Mouse (Mus musculus) neural tube, embryonic 13.5 days (tissue): ENCODE results near the gene Tekt3. TPM values are rescaled to one million over a fixed set of nuclear protein-coding genes. Genes with fewer than 3 reads are reported as not detected.

ENCODE experiments used
- ATAC-seq: fragments of 200-750 bp; cut with Nextera tagmentation; 2 replicates; pipeline ENCODE4 v1.8.0; 2017; ENCODE audit warnings: low read depth, mild to moderate bottlenecking, moderate TSS enrichment, moderate library complexity
- H3K27ac ChIP-seq: fragments of 300-500 bp; sonication (generic); replicated peaks from 2 replicates; pipeline ENCODE4 v1.5.1; 2015; ENCODE audit warnings: moderate library complexity, mild to moderate bottlenecking, inconsistent platforms
- H3K27me3 ChIP-seq: fragments of 300-500 bp; sonication (generic); 2 replicates; pipeline ENCODE4 v1.6.1; 2015; ENCODE audit warnings: mild to moderate bottlenecking, inconsistent platforms
- H3K36me3 ChIP-seq: fragments of 300-500 bp; sonication (generic); 2 replicates; pipeline ENCODE4 v1.6.1; 2015; ENCODE audit warnings: mild to moderate bottlenecking, inconsistent platforms
- H3K4me1 ChIP-seq: fragments of 300-500 bp; sonication (generic); replicated peaks from 2 replicates; pipeline ENCODE4 v1.6.1; 2015; ENCODE audit warnings: inconsistent platforms
- H3K4me2 ChIP-seq: fragments of 300-500 bp; sonication (generic); 2 replicates; pipeline ENCODE4 v1.6.1; 2015; ENCODE audit warnings: inconsistent platforms, mild to moderate bottlenecking, moderate library complexity
- H3K4me3 ChIP-seq: fragments of 300-500 bp; sonication (generic); 2 replicates; pipeline ENCODE4 v1.5.1; 2015; ENCODE audit warnings: mild to moderate bottlenecking, inconsistent platforms
- H3K9ac ChIP-seq: fragments of 300-500 bp; sonication (generic); 2 replicates; pipeline ENCODE4 v1.6.1; 2015; ENCODE audit warnings: moderate library complexity, mild to moderate bottlenecking, inconsistent platforms
- H3K9me3 ChIP-seq: fragments of 300-500 bp; sonication (generic); 2 replicates; pipeline ENCODE4 v1.6.1; 2016; ENCODE audit warnings: inconsistent platforms
- WGBS: fragments of 180-500 bp; shearing (Covaris S2); methylation state at CpG from one replicate; pipeline ENCODE4 v1.1.7; 2015; 5-methylcytosine and 5-hydroxymethylcytosine counted together
- polyA plus RNA-seq: library from polyadenylated mRNA; unstranded; fragments of >200 nt; fragmentation: Nextera tagmentation; extraction: Ambion mirVana; gene quantifications from 2 replicates; pipeline ENCODE4 v1.2.1, GENCODE M21; 2015

Gene Tekt3
- polyA plus RNA-seq, 1 experiment from 2014 or later: not detected

DNA sequence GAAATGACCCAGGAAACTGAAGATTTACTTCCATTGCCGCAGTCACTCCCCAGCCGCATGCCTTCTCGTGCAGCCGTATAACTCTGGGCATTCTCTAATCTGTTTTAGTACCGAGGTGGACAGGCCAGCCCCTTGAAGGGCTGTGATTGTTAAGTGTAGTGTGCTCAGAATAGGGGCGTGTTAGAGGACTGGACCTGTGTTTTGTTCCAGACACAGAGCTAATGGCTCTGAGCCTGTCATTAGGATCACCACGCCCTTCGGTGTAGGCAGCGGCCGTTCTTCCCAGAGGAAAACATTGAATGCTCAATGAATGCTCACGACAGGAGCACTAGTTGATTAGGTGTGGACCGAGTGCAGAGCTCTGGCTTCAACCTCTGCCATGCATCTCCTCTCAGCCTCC is 68.4 kb downstream of the Tekt3 start:
- no peaks in the 10 kb centered on the region for H3K9me3 ChIP-seq
- H3K36me3 ChIP-seq: no peaks in the 10 kb centered on the region
- 14% methylated on average over 12 of the region's 12 CpGs for WGBS
- H3K27ac ChIP-seq: no peak overlapping the region
- H3K4me3 ChIP-seq: no peak overlapping the region
- peaks cover 38% of the 10 kb centered on the region for H3K4me1 ChIP-seq
- no peak overlapping the region for H3K4me2 ChIP-seq
- no peak for ATAC-seq
- H3K9ac ChIP-seq: no peak overlapping the region
- H3K27me3 ChIP-seq: peaks cover 68% of the 10 kb centered on the region

GRCm38 (mm10) chr11:63130497-63130896 is 69.0 kb downstream of the Tekt3 start:
- 49% methylated on average over 8 of the region's 8 CpGs for WGBS
- ATAC-seq: no peak
- no peaks in the 10 kb centered on the region for H3K9me3 ChIP-seq
- peak overlapping the region; percentile 48; the same call in 1 of the 2 replicates for H3K4me3 ChIP-seq
- peaks cover 45% of the 10 kb centered on the region for H3K4me1 ChIP-seq
- H3K27me3 ChIP-seq: peaks cover 72% of the 10 kb centered on the region
- H3K9ac ChIP-seq: no peak overlapping the region
- H3K4me2 ChIP-seq: peak overlapping the region; percentile 79
- no peak overlapping the region for H3K27ac ChIP-seq
- H3K36me3 ChIP-seq: no peaks in the 10 kb centered on the region

- Histone ChIP-seq H3K9ac (peak overlapping the region; percentile 67), H3K4me3 (peak overlapping the region; percentile 48), H3K4me1 (peaks cover 50% of the 10 kb centered on the region)
Observed at GRCm38 (mm10) chr11:63131001-63131692, 69.7 kb downstream of the Tekt3 start.

DNA sequence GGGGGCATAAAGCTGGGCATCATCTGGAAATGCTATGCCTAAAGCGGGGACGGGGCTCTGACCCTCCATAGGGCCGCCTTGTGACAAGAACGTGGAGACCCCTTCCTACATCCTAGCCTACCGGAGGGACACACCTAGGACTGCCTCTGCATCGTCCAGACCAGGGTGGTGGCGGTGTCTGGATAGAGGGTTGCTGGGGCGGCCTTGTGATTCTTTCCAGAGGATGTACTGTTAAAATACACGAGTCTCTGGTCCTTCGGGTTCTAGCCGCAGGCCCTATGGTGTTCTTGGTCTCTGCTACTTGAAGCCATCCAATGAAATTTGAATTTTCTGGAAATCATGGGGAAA is 70.2 kb downstream of the Tekt3 start:
- Histone ChIP-seq H3K4me3 (peak overlapping the region; percentile 48), H3K27ac (no peak overlapping the region), H3K4me2 (peak overlapping the region; percentile 79), H3K9me3 (no peaks in the 10 kb centered on the region), H3K4me1 (peaks cover 52% of the 10 kb centered on the region), H3K9ac (peak overlapping the region; percentile 67), H3K36me3 (no peaks in the 10 kb centered on the region), H3K27me3 (peaks cover 72% of the 10 kb centered on the region)
- WGBS: 7% methylated on average over 11 of the region's 11 CpGs
- no peak for ATAC-seq

More at GRCm38 (mm10) chr11:63131001-63131692, 69.7 kb downstream of the Tekt3 start:
- peaks cover 72% of the 10 kb centered on the region for H3K27me3 ChIP-seq
- ATAC-seq: no peak
- no peaks in the 10 kb centered on the region for H3K9me3 ChIP-seq
- H3K36me3 ChIP-seq: no peaks in the 10 kb centered on the region
- H3K4me2 ChIP-seq: peak overlapping the region; percentile 79
- 5% methylated on average over 33 of the region's 33 CpGs for WGBS
- no peak overlapping the region for H3K27ac ChIP-seq

DNA sequence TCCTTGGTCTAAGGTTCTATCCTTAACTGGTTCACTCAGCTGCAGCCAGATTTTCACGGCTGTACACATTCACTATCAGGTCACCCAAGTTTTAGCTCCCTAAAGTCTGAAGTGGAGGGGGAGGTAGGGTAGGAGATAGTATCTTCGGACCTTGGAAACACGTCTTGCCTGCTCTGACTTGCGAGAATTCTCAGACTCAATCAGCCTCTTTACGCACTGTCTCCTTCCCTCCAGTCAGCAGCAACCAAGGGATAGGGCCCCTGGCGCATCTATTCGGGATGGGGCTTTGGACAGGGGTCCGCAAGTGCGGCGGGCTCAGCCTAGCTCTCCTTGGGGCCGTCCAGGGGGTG is 70.7 kb downstream of the Tekt3 start:
- peak; percentile 30; the same call in 1 of the 2 replicates for ATAC-seq
- Histone ChIP-seq H3K4me3 (peak overlapping the region; percentile 48), H3K4me2 (peak overlapping the region; percentile 79), H3K27ac (peak overlapping the region; percentile 64), H3K9ac (peak overlapping the region; percentile 67), H3K36me3 (no peaks in the 10 kb centered on the region), H3K4me1 (peaks cover 52% of the 10 kb centered on the region), H3K27me3 (peaks cover 72% of the 10 kb centered on the region), H3K9me3 (no peaks in the 10 kb centered on the region)
- under 1% methylated on average over 11 of the region's 11 CpGs for WGBS

DNA sequence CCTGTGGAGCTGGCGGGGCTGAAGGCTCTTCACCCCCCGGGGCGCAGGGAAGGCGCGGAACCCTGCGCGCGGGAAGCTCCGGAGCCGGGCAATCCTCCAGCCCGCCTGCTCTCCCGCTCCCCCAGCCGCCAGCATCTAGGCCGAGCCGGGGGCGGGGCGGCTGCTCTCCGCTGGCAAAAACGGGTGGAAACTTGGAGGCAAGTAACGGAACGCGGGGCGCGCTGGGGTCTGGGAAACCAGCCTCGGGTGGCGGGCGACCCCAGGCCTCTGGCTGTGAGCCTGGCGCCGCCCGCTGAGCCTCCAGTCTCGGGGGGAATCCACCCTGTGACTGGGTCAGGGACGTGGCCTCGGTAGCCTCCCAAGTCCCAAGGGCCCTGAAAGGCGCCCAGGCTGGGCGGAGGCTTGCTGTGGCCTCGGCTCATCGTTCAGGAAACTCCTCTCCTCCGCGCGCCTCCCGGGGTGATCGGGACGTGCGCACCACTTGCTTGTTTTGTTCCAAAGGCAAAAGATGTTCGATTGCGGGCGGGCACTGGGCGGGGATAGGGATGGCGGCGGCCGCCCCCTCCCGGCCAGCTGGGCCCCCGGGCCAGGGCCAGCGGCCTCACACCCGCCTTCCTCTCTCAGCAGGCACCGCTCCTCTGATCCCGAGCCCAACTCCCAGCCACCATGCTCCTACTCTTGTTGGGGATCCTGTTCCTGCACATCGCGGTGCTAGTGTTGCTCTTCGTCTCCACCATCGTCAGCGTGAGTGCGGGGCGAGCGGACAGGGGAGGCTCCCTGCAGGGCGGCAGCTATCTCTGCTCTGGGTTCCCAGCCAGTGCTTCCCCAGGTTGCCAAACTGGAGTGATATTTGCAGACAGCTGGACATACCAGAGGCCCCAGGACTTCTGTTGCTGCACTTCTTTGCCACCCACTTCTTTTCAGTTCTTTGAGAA is 71.3 kb downstream of the Tekt3 start:
- H3K36me3 ChIP-seq: no peaks in the 10 kb centered on the region
- H3K9me3 ChIP-seq: no peaks in the 10 kb centered on the region
- peak overlapping the region; percentile 64 for H3K27ac ChIP-seq
- H3K27me3 ChIP-seq: peaks cover 72% of the 10 kb centered on the region
- H3K4me3 ChIP-seq: peak overlapping the region; percentile 48
- peak overlapping the region; percentile 79 for H3K4me2 ChIP-seq
- peak; percentile 37; the same call in 1 of the 2 replicates for ATAC-seq
- peak overlapping the region; percentile 67 for H3K9ac ChIP-seq
- whole genome bisulfite sequencing: under 1% methylated on average over 65 of the region's 66 CpGs
- H3K4me1 ChIP-seq: peaks cover 52% of the 10 kb centered on the region

GRCm38 (mm10) chr11:63134021-63134420 is 72.6 kb downstream of the Tekt3 start:
- Histone ChIP-seq H3K27me3 (peaks cover 63% of the 10 kb centered on the region), H3K4me1 (peaks cover 52% of the 10 kb centered on the region), H3K4me3 (no peak overlapping the region), H3K9ac (no peak overlapping the region), H3K36me3 (no peaks in the 10 kb centered on the region), H3K4me2 (peak overlapping the region; percentile 79; the same call in 1 of the 2 replicates), H3K9me3 (no peaks in the 10 kb centered on the region), H3K27ac (no peak overlapping the region)
- WGBS: 91% methylated on average over 5 of the region's 5 CpGs
- no peak for ATAC-seq

GRCm38 (mm10) chr11:63134742-63135482 is 73.5 kb downstream of the Tekt3 start:
- Histone ChIP-seq H3K9me3 (no peaks in the 10 kb centered on the region), H3K27me3 (peaks cover 54% of the 10 kb centered on the region), H3K4me3 (no peak overlapping the region), H3K9ac (no peak overlapping the region), H3K4me1 (peaks cover 52% of the 10 kb centered on the region), H3K27ac (no peak overlapping the region), H3K36me3 (no peaks in the 10 kb centered on the region), H3K4me2 (no peak overlapping the region)
- ATAC-seq: no peak
- 75% methylated on average over 15 of the region's 15 CpGs for WGBS

- Histone ChIP-seq H3K4me3 (no peak overlapping the region), H3K36me3 (no peaks in the 10 kb centered on the region), H3K27me3 (peaks cover 47% of the 10 kb centered on the region), H3K4me1 (peaks cover 48% of the 10 kb centered on the region), H3K9ac (no peak overlapping the region), H3K9me3 (no peaks in the 10 kb centered on the region), H3K4me2 (no peak overlapping the region), H3K27ac (no peak overlapping the region)
- 4% methylated on average over 8 of the region's 8 CpGs for WGBS
- ATAC-seq: peak; percentile 56
Observed at GRCm38 (mm10) chr11:63135622-63136021, 74.2 kb downstream of the Tekt3 start.

GRCm38 (mm10) chr11:63136205-63136604 is 74.8 kb downstream of the Tekt3 start:
- peaks cover 41% of the 10 kb centered on the region for H3K27me3 ChIP-seq
- peaks cover 42% of the 10 kb centered on the region for H3K4me1 ChIP-seq
- WGBS: 72% methylated on average over 6 of the region's 6 CpGs
- H3K4me3 ChIP-seq: no peak overlapping the region
- H3K27ac ChIP-seq: no peak overlapping the region
- H3K9me3 ChIP-seq: no peaks in the 10 kb centered on the region
- ATAC-seq: no peak
- H3K9ac ChIP-seq: no peak overlapping the region
- no peak overlapping the region for H3K4me2 ChIP-seq
- H3K36me3 ChIP-seq: no peaks in the 10 kb centered on the region

DNA sequence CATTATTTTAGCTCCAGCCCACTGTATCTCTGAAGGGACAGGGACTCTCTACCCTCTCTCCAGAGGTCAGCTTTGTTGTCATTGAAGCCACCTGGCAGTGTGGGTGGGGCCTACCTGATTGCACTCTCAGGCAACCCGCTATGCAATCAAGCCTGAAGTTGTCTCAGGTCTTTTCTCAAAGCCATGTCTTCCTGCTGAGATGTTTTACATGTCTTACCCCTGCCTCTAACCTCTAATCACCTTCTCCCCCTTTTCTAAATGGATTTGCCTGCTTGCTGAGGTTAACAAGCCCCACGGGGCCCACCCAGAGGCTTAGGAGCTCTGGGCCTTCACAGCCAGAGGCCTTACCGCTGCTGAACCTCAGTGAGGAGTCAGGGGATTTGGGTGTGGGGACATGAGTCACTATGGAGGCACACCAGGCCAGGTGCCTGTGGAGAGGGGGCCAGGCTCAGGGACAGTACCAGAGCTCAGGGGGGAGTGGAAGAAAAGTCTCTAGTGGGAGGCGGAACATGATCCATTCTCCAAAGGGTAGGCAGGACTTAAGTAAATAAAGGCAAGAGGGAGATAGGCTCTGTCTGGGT is 75.5 kb downstream of the Tekt3 start:
- peaks cover 35% of the 10 kb centered on the region for H3K4me1 ChIP-seq
- H3K27me3 ChIP-seq: peaks cover 34% of the 10 kb centered on the region
- H3K36me3 ChIP-seq: no peaks in the 10 kb centered on the region
- no peaks in the 10 kb centered on the region for H3K9me3 ChIP-seq
- ATAC-seq: no peak
- 73% methylated on average over 4 of the region's 4 CpGs for WGBS
- H3K27ac ChIP-seq: no peak overlapping the region
- H3K4me2 ChIP-seq: no peak overlapping the region
- H3K9ac ChIP-seq: no peak overlapping the region
- no peak overlapping the region for H3K4me3 ChIP-seq
